Mouse (Mus musculus) layer of hippocampus, adult 18-20 months (tissue): ENCODE results near the gene Coq5. TPM values are rescaled to one million over a fixed set of nuclear protein-coding genes. Genes with fewer than 3 reads are reported as not detected.

Experiments used
- DNase-seq, 2 experiments: peaks; one replicate each; pipeline ENCODE4 v3.0.0; 2022; ENCODE audit warnings: low spot score in 2 of 2
- total RNA-seq, 2 experiments: library from RNA; stranded (reverse); gene quantifications; 2 replicates each; pipeline ENCODE4 v1.2.3; 2021

Gene Coq5
- total RNA-seq, 2 experiments from 2014 or later: 42.0 to 44.9 TPM

DNA sequence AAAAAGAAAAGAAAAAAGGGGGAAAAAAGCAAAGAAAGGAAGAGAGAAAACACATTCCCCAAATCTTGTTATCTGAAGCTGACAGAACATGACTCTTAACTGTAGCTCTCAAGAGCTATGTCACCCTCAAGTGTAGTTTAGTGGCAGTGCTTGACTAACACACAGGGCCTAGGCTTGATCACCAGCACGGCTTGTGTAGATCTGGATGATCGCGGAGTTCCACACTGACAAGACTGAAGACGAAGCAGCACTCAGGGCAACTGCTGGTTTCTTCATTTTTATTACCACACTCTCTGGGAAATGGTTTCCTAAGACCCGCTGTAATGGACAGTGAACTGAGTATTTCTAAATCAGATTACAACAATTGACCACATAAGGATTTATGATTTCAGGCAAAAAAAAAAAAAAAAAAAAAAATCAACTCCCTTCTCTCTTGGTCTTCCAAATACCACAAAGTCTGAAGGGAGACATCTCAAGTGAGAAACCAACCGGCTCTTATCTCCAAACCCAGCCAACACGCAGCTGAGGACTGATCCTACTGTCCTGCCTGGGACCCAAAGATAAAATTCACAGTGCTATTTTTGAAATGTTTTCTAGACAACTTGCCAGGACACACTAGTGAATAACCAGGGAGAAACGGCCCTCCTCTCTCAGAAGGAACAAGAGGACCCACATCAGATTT lies 12.5 kb upstream of the Coq5 start:
- DNase-seq: no peak

GRCm38 (mm10) chr5:115267469-115268045 lies 11.9 kb upstream of the Coq5 start:
- DNase-seq: no peak

DNA sequence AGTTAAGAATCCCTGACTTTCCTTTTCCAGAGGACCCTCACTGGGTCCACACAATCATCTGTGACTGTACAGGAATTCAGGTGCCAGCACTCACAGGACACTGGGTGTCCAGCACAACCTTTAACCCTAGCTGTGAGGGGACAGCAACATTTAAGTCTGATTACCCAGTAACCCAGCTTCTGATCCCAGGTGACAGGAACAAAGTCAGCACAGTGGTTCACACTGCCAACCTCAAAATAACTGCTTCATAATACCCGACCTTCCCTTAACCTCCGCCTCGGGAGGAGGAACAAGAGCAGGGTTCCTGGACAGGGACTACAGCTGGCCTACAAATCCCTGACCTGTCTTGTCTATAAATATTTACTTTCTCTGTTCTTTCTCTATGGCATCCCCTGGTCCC lies 11.2 kb upstream of the Coq5 start:
- DNase-seq: no peak

GRCm38 (mm10) chr5:115269969-115270368 lies 9.5 kb upstream of the Coq5 start:
- no peak for DNase-seq

GRCm38 (mm10) chr5:115271931-115272811 lies 7.3 kb upstream of the Coq5 start:
- DNase-seq: no peak

- DNase-seq: peak; percentile 96 to 99
Observed at GRCm38 (mm10) chr5:115272812-115273548, 6.5 kb upstream of the Coq5 start, which contains the start of gene Rnf10. TSS of gene Rnf10 (minus strand) at chr5:115272898.

GRCm38 (mm10) chr5:115273549-115274135 lies 5.8 kb upstream of the Coq5 start:
- no peak for DNase-seq

GRCm38 (mm10) chr5:115274353-115274752 lies 5.1 kb upstream of the Coq5 start:
- no peak for DNase-seq

GRCm38 (mm10) chr5:115274771-115275170 lies 4.7 kb upstream of the Coq5 start:
- no peak for DNase-seq

GRCm38 (mm10) chr5:115275998-115276397 lies 3.5 kb upstream of the Coq5 start:
- DNase-seq: no peak

DNA sequence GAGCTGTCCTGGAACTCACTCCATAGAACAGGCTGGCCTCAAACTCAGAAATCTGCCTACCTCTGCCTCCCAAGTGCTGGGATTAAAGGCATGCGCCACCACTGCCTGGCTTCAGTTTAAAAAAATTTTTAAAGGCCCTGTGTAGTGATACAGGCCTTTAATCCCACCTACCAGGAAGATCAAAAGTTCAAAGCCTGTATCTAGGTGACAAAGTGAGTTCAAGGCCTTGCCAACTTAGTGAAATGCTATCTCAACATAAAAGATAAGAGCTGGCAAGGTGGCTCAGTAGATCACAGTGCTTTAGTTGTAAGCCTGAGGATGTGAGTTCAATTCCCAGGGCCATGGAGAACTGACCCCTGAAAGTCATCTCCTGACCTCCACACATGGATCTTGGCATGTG lies 1.4 kb upstream of the Coq5 start:
- no peak for DNase-seq

DNA sequence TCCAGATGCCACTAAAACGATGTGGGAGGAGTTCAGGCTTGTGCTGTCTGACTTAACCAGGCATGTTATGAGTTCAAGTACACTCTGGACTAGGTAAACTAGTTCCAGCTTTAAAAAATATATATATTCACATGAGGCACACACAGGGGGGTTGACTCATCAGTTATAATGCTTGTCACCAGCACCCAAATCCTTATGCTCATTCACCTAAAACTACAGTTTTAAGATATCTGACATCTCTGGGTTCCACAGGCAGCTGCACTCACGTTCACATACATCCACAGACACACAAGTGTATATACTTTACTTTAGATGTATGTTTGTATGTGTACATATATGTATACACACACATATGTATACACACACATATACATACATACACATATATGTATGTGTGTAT lies 681 bp upstream of the Coq5 start:
- no peak for DNase-seq

- no peak for DNase-seq
Observed at GRCm38 (mm10) chr5:115280050-115280687, 703 bp downstream of the Coq5 start.

DNA sequence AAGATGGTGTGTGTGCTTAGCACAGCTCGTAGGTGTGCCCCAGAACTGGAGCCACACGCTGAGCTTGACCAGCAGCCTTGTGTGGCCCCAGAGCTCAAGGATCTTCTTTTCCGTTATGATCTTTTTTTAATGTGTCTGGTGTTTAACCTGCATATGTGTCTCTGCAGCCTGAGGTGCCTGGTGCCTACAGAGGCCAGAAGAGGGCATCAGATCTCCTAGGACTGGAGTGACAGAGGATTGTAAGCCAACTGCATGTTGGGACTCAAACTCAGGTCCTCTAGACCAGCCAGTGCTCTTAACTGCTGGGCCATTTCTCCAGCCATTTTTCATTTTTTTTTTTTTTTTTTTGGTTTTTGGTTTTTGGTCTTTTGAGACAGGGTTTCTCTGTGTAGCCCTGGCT lies 5.3 kb downstream of the Coq5 start:
- no peak for DNase-seq

- DNase-seq: no peak
Observed at GRCm38 (mm10) chr5:115294173-115294572, 14.7 kb downstream of the Coq5 start.

- no peak for DNase-seq
Observed at GRCm38 (mm10) chr5:115296347-115296746, 16.9 kb downstream of the Coq5 start.

DNA sequence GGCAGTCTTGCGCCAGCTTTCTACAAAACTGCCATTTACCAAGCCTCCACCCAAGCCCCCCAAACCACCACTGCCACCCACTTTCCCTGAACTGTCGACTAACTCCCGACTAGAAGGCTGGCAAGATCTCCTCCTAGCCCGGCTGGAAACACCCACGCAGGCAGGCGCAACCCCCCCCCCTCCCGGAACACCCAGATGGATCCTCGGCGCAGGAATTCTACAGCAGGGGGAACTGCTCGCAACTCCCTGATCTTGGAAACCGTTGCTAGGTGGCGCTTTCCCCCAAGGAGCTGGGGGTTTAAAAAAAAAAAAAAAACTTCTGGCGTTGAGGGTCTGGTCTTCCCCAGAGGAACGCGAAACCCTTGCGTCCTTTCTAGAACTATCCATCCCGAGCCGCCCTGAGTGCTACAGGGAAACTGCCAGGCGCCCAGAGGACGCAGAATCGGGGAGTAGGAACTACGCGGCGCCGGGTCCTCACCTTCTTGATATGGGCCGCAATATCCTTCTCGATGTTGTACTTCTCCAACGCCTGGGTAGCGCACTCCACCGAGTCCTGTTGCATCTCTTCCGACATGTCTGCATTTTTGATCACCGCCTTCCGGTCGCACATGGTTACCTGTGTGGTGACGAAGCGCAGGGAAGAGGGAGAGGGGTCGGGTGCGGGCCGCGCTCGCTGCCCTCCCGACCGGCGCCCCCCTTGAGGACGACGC lies 20.7 kb downstream of the Coq5 start:
- DNase-seq: peak; percentile 67 to 69

GRCm38 (mm10) chr5:115300792-115301614 lies 21.5 kb downstream of the Coq5 start, which contains the start of gene Dynll1:
TSS of gene Dynll1 (minus strand) at chr5:115300999.
- peak; percentile 99 to 100 for DNase-seq

GRCm38 (mm10) chr5:115301615-115302014 lies 22.1 kb downstream of the Coq5 start:
- no peak for DNase-seq
